Mouse (Mus musculus): ENCODE results near the gene Ldoc1. TPM values are rescaled to one million over a fixed set of nuclear protein-coding genes. Genes with fewer than 3 reads are reported as not detected.

Ldoc1 gene
- 0.79 and 1.1 TPM in 2 replicates for polyA plus RNA-seq (2015; fragmentation: Nextera tagmentation; extraction: Ambion mirVana)

- H3K9ac ChIP-seq: no peak within 1 kb of the TSS
- H3K4me2 ChIP-seq: peak within 1 kb of the TSS; percentile 60
- ATAC-seq (ENCODE audit: insufficient number of reproducible peaks, insufficient read depth, low FRiP score, low TSS enrichment, low read depth): peak; percentile 56
- H3K4me3 ChIP-seq: peak within 1 kb of the TSS; percentile 35
- H3K4me1 ChIP-seq: no peaks in the 10 kb centered on the region
- H3K36me3 ChIP-seq: no peaks in the 10 kb centered on the region
- H3K9me3 ChIP-seq: no peaks in the 10 kb centered on the region
- no peak within 1 kb of the TSS for H3K27ac ChIP-seq
- WGBS: 36% methylated on average over 34 of the region's 34 CpGs
- no peaks in the 10 kb centered on the region for H3K27me3 ChIP-seq
These were observed at the start of gene Ldoc1 for GRCm38 (mm10) chrX:61709302-61710033. Gene Ldoc1 (plus strand): TSS chrX:61709497.

- Histone ChIP-seq H3K4me3 (no peak overlapping the region), H3K4me1 (no peaks in the 10 kb centered on the region), H3K36me3 (no peaks in the 10 kb centered on the region), H3K27ac (no peak overlapping the region), H3K9ac (no peak overlapping the region), H3K4me2 (no peak overlapping the region), H3K9me3 (no peaks in the 10 kb centered on the region), H3K27me3 (no peaks in the 10 kb centered on the region)
- WGBS: 76% methylated on average over 7 of the region's 7 CpGs
- ATAC-seq (ENCODE audit: insufficient number of reproducible peaks, insufficient read depth, low FRiP score, low TSS enrichment, low read depth): no peak
These were observed 834 bp downstream of the Ldoc1 start for GRCm38 (mm10) chrX:61710131-61710530.

GRCm38 (mm10) chrX:61722281-61723028 lies 13.2 kb downstream of the Ldoc1 start:
- Histone ChIP-seq H3K36me3 (no peaks in the 10 kb centered on the region), H3K9ac (no peak overlapping the region), H3K27me3 (no peaks in the 10 kb centered on the region), H3K4me2 (peak overlapping the region; percentile 43), H3K27ac (no peak overlapping the region), H3K4me3 (no peak overlapping the region), H3K9me3 (no peaks in the 10 kb centered on the region), H3K4me1 (no peaks in the 10 kb centered on the region)
- ATAC-seq (ENCODE audit: insufficient number of reproducible peaks, insufficient read depth, low FRiP score, low TSS enrichment, low read depth): no peak
- WGBS: 36% methylated on average over 12 of the region's 12 CpGs

DNA sequence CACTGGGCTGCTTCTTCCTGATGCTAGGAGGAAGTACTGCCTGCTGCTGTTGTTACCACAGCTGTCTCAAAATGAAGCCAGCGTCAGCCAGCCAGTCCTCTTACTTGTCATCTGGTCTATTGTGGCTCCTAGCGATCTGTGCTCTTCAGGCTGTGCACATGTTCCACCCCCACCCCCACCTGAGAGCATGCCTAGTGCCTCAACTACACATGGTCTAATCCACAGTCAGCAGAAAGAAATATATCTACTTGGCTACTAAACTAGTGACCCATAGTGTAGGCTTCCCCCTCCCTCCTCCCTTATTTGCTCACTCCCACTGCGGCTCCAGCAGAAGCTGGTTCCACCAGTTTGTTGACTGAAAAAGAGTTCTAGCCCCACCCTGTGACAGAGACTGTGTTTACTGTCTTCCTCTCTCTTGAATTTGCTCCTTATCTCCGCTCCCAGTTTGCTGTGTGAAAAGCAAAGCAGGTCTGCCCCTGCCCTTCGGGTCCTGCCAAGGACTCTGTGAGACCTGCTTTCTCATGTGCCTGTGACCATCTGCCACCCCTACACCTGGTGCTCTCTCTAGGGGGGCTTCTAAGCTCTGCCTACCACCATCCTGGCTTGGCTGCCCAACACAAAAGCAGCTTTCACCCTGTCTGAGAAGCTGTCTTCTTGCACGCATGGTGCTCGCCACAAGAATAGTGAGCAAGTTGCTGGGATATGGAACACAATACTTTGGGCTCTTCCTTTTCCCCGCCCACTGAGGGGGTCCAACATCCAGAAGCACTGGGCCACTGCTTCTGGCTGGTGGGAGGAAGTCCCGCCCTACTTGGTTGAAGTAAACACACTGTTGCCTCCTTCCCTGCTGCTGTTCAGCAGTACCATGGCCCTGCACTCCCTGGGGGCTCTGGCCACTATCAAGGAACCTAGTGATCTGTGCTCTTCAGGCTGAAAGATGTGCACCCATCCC lies 14.0 kb downstream of the Ldoc1 start:
- WGBS: 63% methylated on average over 9 of the region's 9 CpGs
- no peaks in the 10 kb centered on the region for H3K36me3 ChIP-seq
- no peaks in the 10 kb centered on the region for H3K27me3 ChIP-seq
- no peak for ATAC-seq (ENCODE audit: insufficient number of reproducible peaks, insufficient read depth, low FRiP score, low TSS enrichment, low read depth)
- H3K27ac ChIP-seq: no peak overlapping the region
- no peak overlapping the region for H3K9ac ChIP-seq
- H3K4me2 ChIP-seq: peak overlapping the region; percentile 43
- H3K4me3 ChIP-seq: no peak overlapping the region
- H3K4me1 ChIP-seq: no peaks in the 10 kb centered on the region
- no peaks in the 10 kb centered on the region for H3K9me3 ChIP-seq

DNA sequence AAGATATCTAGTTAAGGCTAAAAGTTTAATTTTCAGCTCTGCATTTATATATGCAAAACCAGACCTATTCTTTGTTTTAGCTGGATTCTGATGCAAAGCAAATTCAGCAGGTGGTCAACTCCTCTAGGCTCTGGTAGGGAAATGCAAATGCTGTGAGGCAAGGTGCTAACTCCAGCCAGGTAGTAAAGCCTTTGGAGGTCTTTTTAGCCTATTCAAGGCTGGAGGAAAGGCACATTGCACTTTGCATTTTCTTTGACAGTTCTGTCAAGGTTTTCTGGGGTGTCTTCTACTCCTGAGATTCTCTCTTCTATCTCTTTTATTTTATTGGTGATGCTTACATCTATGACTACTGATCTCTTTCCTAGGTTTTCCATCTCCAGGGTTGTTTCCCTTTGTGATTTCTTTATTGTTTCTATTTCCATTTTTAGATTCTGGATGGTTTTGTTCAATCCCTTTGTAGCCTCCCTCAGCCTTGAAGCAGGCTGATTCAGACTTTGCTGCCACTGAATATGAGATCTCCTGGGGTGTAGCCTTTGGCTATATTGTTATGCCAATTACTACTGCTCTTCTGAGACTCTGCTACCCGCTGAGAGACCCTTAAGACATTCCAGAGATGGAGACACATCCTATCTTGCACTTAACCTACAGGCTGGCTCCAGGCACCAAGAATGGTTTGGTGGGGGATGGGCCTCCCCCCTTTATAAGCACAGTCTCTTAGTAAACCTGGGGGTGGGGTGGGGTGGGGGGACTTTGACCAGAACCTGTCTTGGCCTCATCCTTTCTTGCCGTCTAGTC lies 18.4 kb downstream of the Ldoc1 start:
- H3K36me3 ChIP-seq: no peaks in the 10 kb centered on the region
- ATAC-seq (ENCODE audit: insufficient number of reproducible peaks, insufficient read depth, low FRiP score, low TSS enrichment, low read depth): no peak
- no peaks in the 10 kb centered on the region for H3K27me3 ChIP-seq
- H3K27ac ChIP-seq: no peak overlapping the region
- no peaks in the 10 kb centered on the region for H3K4me1 ChIP-seq
- H3K4me2 ChIP-seq: no peak overlapping the region
- no peak overlapping the region for H3K4me3 ChIP-seq
- no peak overlapping the region for H3K9ac ChIP-seq
- no peaks in the 10 kb centered on the region for H3K9me3 ChIP-seq
- WGBS: 50% methylated on average over 2 of the region's 2 CpGs
